Mouse (Mus musculus) adrenal gland, adult (tissue): ENCODE data around the gene Olfr659.
A peak's percentile ranks its signal among the peaks of the same experiment; 100 is the strongest.

ENCODE experiments used
- DNase-seq, 2 experiments: peaks; one replicate each; pipeline ENCODE4 v3.0.0; 2022 to 2023; ENCODE audit warnings: low spot score in 1 of 2; ENCODE audit not compliant: inconsistent age in 2 of 2

The Olfr659 gene

DNA sequence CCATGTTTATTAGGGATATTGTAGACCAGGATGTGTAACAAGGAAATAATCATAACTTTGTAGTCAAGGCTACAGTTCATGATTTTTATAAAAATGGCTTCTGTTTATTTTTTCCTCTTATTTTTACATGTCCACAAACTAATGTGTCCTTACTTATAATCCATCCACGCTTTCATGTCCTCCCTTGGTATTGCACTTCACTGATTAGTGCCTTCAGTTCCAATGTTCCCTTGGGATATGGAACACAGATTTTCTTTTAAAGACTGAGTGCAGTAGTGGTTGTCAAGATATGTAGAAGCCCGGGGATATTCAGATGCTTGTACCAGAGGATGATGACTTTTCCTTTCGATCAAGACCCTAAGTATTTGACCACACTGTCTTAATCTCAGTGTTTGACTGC is at the start of gene Olfr659:
TSS of gene Olfr659 (plus strand) at position 301 of the 400 bp plus-strand sequence.
- DNase-seq = no peak

DNA sequence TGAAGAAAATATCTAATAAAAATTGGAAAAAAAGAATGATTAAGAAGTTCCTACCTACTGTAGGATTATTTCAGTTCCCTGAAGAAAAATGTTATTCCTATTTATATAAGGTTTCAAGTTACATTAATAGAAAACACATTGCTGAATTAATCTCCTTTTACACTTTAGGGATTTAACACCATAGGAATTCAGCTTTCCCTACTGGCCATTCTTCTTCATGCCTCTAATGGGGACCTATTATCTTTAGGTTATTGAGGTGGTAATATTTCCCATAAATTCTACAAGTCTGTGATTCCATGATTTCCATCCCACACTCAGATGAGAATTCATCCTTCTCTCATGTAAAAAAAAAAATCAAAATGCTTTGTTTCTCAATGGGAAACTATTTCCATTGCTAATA is 42.1 kb upstream of the Olfr659 start, which contains the start of gene Olfr657:
TSS of gene Olfr657 (plus strand) at position 301 of the 400 bp plus-strand sequence.
- no peak for DNase-seq

DNA sequence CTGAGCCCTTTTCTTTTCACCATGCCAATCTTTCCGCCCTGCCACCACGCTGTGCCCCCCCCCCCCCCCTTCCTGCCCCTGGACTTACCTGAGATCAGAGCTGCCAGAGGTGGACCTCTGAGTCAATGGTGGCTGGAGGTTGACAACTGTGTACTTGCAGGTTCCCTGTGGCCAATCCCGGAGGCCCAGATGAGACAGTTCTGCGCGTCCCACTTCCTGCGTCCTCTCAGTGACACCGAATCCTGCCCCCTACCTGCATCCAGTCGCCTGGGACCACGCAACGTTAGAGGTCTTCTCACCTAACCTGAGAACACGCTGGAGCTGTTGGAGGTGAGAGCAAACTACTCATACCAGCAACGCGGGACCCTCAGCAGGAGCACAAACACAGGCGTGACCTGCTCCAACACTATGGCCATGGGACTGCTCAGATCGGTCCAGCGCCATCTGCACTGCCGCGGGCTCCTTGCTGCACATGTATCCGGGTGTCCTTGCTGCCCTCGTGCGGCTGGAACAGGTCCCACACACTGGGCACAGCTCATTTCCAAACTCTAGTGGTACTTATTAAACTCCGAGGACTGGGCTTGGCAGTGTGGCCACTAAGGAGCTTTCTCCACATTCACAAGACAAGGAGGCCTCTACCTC is 19.6 kb upstream of the Olfr659 start, which contains the start of gene Olfr658:
TSS of gene Olfr658 (minus strand) at position 465 of the 642 bp plus-strand sequence.
- DNase-seq = peak; percentile 35 to 67

DNA sequence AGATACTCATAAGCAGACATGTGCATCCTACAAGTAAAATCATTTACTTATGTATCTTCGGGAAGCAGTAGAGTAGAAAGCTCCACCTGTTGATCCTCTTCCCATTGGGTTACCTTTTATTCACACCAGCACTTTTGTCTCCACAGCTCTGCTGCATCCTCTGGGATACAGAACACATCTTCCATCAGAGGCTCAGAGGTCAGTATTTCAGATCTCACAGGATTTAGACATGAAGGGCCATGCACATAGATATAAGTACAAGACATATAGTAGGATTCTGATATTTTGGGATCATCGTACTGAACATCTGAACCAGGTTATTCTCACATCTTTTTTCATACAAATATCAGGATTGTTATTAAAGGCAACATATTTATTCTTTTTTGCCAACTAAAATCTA is 19.6 kb downstream of the Olfr659 start, which contains the start of gene Olfr661:
TSS of gene Olfr661 (plus strand) at position 301 of the 400 bp plus-strand sequence.
- DNase-seq = no peak
